Mouse (Mus musculus): ENCODE measurements around the gene Tjp1. TPM values are rescaled to one million over a fixed set of nuclear protein-coding genes. Genes with fewer than 3 reads are reported as not detected.

Gene Tjp1
- polyA plus RNA-seq, 1 experiment from 2014 or later: 22.3 TPM

- ATAC-seq (ENCODE audit: low read depth) (no peak), DNase-seq (ENCODE audit: low spot score) (no peak)
- no peaks in the 10 kb centered on the region for H3K4me1 ChIP-seq (ENCODE audit: control insufficient read depth, insufficient read depth, low read length)
- no peaks in the 10 kb centered on the region for H3K27me3 ChIP-seq (replicated peaks; ENCODE audit: control insufficient read depth, insufficient read depth, low read length)
- H3K27ac ChIP-seq (replicated peaks; ENCODE audit: low read depth, low read length): no peak overlapping the region
- WGBS: 75% methylated on average over 10 of the region's 10 CpGs
- no peak overlapping the region for H3K4me2 ChIP-seq (ENCODE audit: low read depth, low read length)
- H3K4me3 ChIP-seq (ENCODE audit: low read depth, low read length): no peak overlapping the region
- H3K36me3 ChIP-seq (ENCODE audit: control insufficient read depth, insufficient read depth, low read length): no peaks in the 10 kb centered on the region
- no peaks in the 10 kb centered on the region for H3K9me3 ChIP-seq (ENCODE audit: control insufficient read depth, low read length)
- no peak overlapping the region for H3K9ac ChIP-seq (ENCODE audit: low read depth, low read length)
Observed at GRCm38 (mm10) chr7:65280944-65281912, 246.4 kb downstream of the Tjp1 start.

GRCm38 (mm10) chr7:65279277-65279676 lies 248.3 kb downstream of the Tjp1 start:
- H3K36me3 ChIP-seq (ENCODE audit: control insufficient read depth, insufficient read depth, low read length): no peaks in the 10 kb centered on the region
- no peak overlapping the region for H3K9ac ChIP-seq (ENCODE audit: low read depth, low read length)
- no peaks in the 10 kb centered on the region for H3K27me3 ChIP-seq (replicated peaks; ENCODE audit: control insufficient read depth, insufficient read depth, low read length)
- WGBS: 75% methylated on average over 13 of the region's 13 CpGs
- no peak for DNase-seq (ENCODE audit: low spot score)
- no peak for ATAC-seq (ENCODE audit: low read depth)
- H3K27ac ChIP-seq (replicated peaks; ENCODE audit: low read depth, low read length): no peak overlapping the region
- H3K4me2 ChIP-seq (ENCODE audit: low read depth, low read length): no peak overlapping the region
- H3K9me3 ChIP-seq (ENCODE audit: control insufficient read depth, low read length): no peaks in the 10 kb centered on the region
- no peak overlapping the region for H3K4me3 ChIP-seq (ENCODE audit: low read depth, low read length)
- no peaks in the 10 kb centered on the region for H3K4me1 ChIP-seq (ENCODE audit: control insufficient read depth, insufficient read depth, low read length)

- WGBS: 80% methylated on average over 4 of the region's 4 CpGs
Observed at GRCm38 (mm10) chr7:65275761-65276160, 251.8 kb downstream of the Tjp1 start.

GRCm38 (mm10) chr7:65274216-65274615 lies 253.4 kb downstream of the Tjp1 start:
- no peak for ATAC-seq (ENCODE audit: low read depth)
- 66% methylated on average over 5 of the region's 5 CpGs for WGBS
- DNase-seq (ENCODE audit: low spot score): no peak
- Histone ChIP-seq H3K27ac (replicated peaks; ENCODE audit: low read depth, low read length) (no peak overlapping the region), H3K4me2 (ENCODE audit: low read depth, low read length) (no peak overlapping the region), H3K27me3 (replicated peaks; ENCODE audit: control insufficient read depth, insufficient read depth, low read length) (no peaks in the 10 kb centered on the region), H3K9me3 (ENCODE audit: control insufficient read depth, low read length) (no peaks in the 10 kb centered on the region), H3K36me3 (ENCODE audit: control insufficient read depth, insufficient read depth, low read length) (no peaks in the 10 kb centered on the region), H3K4me1 (ENCODE audit: control insufficient read depth, insufficient read depth, low read length) (no peaks in the 10 kb centered on the region), H3K4me3 (ENCODE audit: low read depth, low read length) (no peak overlapping the region), H3K9ac (ENCODE audit: low read depth, low read length) (no peak overlapping the region)

More at GRCm38 (mm10) chr7:65275761-65276160, 251.8 kb downstream of the Tjp1 start:
- ATAC-seq (ENCODE audit: low read depth) (no peak), DNase-seq (ENCODE audit: low spot score) (no peak)
- Histone ChIP-seq H3K27ac (replicated peaks; ENCODE audit: low read depth, low read length) (no peak overlapping the region), H3K4me1 (ENCODE audit: control insufficient read depth, insufficient read depth, low read length) (no peaks in the 10 kb centered on the region), H3K4me3 (ENCODE audit: low read depth, low read length) (no peak overlapping the region), H3K36me3 (ENCODE audit: control insufficient read depth, insufficient read depth, low read length) (no peaks in the 10 kb centered on the region), H3K27me3 (replicated peaks; ENCODE audit: control insufficient read depth, insufficient read depth, low read length) (no peaks in the 10 kb centered on the region), H3K4me2 (ENCODE audit: low read depth, low read length) (no peak overlapping the region), H3K9me3 (ENCODE audit: control insufficient read depth, low read length) (no peaks in the 10 kb centered on the region), H3K9ac (ENCODE audit: low read depth, low read length) (no peak overlapping the region)

GRCm38 (mm10) chr7:65249656-65250055 lies 277.9 kb downstream of the Tjp1 start:
- Histone ChIP-seq H3K27me3 (replicated peaks; ENCODE audit: control insufficient read depth, insufficient read depth, low read length) (no peaks in the 10 kb centered on the region), H3K36me3 (ENCODE audit: control insufficient read depth, insufficient read depth, low read length) (no peaks in the 10 kb centered on the region), H3K9ac (ENCODE audit: low read depth, low read length) (no peak overlapping the region), H3K4me2 (ENCODE audit: low read depth, low read length) (no peak overlapping the region), H3K4me1 (ENCODE audit: control insufficient read depth, insufficient read depth, low read length) (peaks cover 5% of the 10 kb centered on the region; the same call in 1 of the 2 replicates), H3K4me3 (ENCODE audit: low read depth, low read length) (no peak overlapping the region), H3K9me3 (ENCODE audit: control insufficient read depth, low read length) (0 out of 2 replicates have a peak, but pooled peaks cover 2% of the 10 kb centered on the region), H3K27ac (replicated peaks; ENCODE audit: low read depth, low read length) (no peak overlapping the region)
- no peak for ATAC-seq (ENCODE audit: low read depth)
- WGBS: 52% methylated on average over 8 of the region's 8 CpGs
- DNase-seq (ENCODE audit: low spot score): peak; percentile 78

Other genes with a start within 250 kb of the Tjp1 start
- 14.5 and 15.4 TPM in 2 replicates for gene Tarsl2, start 117.1 kb upstream of the Tjp1 start, polyA plus RNA-seq (2014; fragmentation: Nextera tagmentation; extraction: Ambion mirVana)
- 78.7 and 83.1 TPM in 2 replicates for gene Tm2d3, start 163.4 kb upstream of the Tjp1 start, polyA plus RNA-seq (2014; fragmentation: Nextera tagmentation; extraction: Ambion mirVana)